Mouse (Mus musculus): ENCODE measurements around the gene Mrpl19. TPM values are rescaled to one million over a fixed set of nuclear protein-coding genes. Genes with fewer than 3 reads are reported as not detected.

Gene Mrpl19
- polyA plus RNA-seq (2015; fragmentation: Nextera tagmentation; extraction: Ambion mirVana) = 56.1 and 57.8 TPM in 2 replicates

DNA sequence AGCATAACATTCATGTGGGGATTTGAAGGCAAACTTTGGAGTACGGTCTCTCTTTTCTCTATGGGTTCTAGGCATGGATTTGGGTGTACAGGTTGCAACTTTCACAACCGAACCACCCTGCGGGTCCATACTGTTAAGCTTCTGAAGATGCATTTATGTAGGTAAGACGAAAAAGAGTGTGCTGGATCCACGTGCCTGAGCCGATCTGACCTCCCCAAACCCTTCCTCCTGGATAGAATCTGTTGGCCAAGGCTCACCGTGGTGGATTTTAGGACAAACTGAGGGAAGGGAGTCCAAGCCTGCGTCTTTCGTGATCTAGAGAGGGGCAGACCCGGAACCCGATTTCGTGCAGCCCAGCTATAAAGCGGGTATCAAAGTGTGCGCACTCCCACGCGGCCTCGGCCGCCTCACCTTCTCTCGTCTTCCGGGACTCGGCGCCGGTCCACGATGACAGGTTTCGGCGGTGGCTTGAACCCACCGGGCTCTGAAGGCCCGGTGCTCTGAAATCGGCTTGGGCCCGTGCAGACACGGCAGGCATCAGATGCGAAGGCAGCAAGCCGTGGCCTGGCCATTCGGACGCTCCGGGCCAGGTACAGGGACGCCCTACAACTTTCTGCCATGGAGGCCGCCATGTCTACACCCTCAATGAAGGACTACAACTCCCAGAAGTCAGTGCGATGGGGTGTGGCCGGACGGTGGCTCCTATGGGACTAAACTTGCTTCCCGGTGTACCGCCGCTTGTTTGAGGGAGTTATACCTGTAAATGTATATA lies at the start of gene Mrpl19:
Mrpl19 (minus strand) TSS at position 663 of the 772 bp plus-strand sequence.
- Histone ChIP-seq H3K36me3 (peaks cover 36% of the 10 kb centered on the region), H3K4me2 (peak within 1 kb of the TSS; percentile 68), H3K27me3 (no peaks in the 10 kb centered on the region), H3K4me3 (replicated peaks) (peak within 1 kb of the TSS; percentile 94), H3K9ac (peak within 1 kb of the TSS; percentile 63), H3K9me3 (replicated peaks) (no peaks in the 10 kb centered on the region), H3K27ac (0 out of 2 replicates have a peak within 1 kb of the TSS, but pooled peaks have one; percentile 32), H3K4me1 (peaks cover 9% of the 10 kb centered on the region)
- peak; percentile 98 for ATAC-seq (replicated peaks; ENCODE audit: low FRiP score)
- WGBS = under 1% methylated on average over 44 of the region's 44 CpGs

GRCm38 (mm10) chr6:82012392-82012791 lies 46.6 kb upstream of the Mrpl19 start:
- no peaks in the 10 kb centered on the region for H3K9me3 ChIP-seq (replicated peaks)
- H3K4me2 ChIP-seq = no peak overlapping the region
- no peak overlapping the region for H3K4me3 ChIP-seq (replicated peaks)
- H3K36me3 ChIP-seq = no peaks in the 10 kb centered on the region
- H3K4me1 ChIP-seq = no peaks in the 10 kb centered on the region
- no peak overlapping the region for H3K9ac ChIP-seq
- 71% methylated on average over 1 of the region's 1 CpGs for WGBS
- no peak for ATAC-seq (replicated peaks; ENCODE audit: low FRiP score)
- no peak overlapping the region for H3K27ac ChIP-seq
- no peaks in the 10 kb centered on the region for H3K27me3 ChIP-seq

- peak overlapping the region; percentile 4; the same call in 1 of the 2 replicates for H3K9ac ChIP-seq
- no peaks in the 10 kb centered on the region for H3K9me3 ChIP-seq (replicated peaks)
- no peaks in the 10 kb centered on the region for H3K36me3 ChIP-seq
- peak overlapping the region; percentile 34; the same call in 1 of the 2 replicates for H3K27ac ChIP-seq
- H3K27me3 ChIP-seq = no peaks in the 10 kb centered on the region
- H3K4me2 ChIP-seq = peak overlapping the region; percentile 26; the same call in 1 of the 2 replicates
- 30% methylated on average over 20 of the region's 20 CpGs for WGBS
- no peak overlapping the region for H3K4me3 ChIP-seq (replicated peaks)
- peak; percentile 55; the same call in 1 of the 2 replicates for ATAC-seq (replicated peaks; ENCODE audit: low FRiP score)
- H3K4me1 ChIP-seq = peaks cover 34% of the 10 kb centered on the region
Observed at GRCm38 (mm10) chr6:81990049-81990810, 24.5 kb upstream of the Mrpl19 start.

GRCm38 (mm10) chr6:81988341-81988740 lies 22.6 kb upstream of the Mrpl19 start:
- peaks cover 34% of the 10 kb centered on the region for H3K4me1 ChIP-seq
- no peak overlapping the region for H3K9ac ChIP-seq
- peak overlapping the region; percentile 80 for H3K27ac ChIP-seq
- no peaks in the 10 kb centered on the region for H3K36me3 ChIP-seq
- WGBS = 90% methylated on average over 5 of the region's 5 CpGs
- no peaks in the 10 kb centered on the region for H3K27me3 ChIP-seq
- no peak overlapping the region for H3K4me3 ChIP-seq (replicated peaks)
- no peak overlapping the region for H3K4me2 ChIP-seq
- H3K9me3 ChIP-seq (replicated peaks) = no peaks in the 10 kb centered on the region
- no peak for ATAC-seq (replicated peaks; ENCODE audit: low FRiP score)

GRCm38 (mm10) chr6:81987580-81987979 lies 21.8 kb upstream of the Mrpl19 start:
- H3K36me3 ChIP-seq = no peaks in the 10 kb centered on the region
- no peaks in the 10 kb centered on the region for H3K9me3 ChIP-seq (replicated peaks)
- no peaks in the 10 kb centered on the region for H3K27me3 ChIP-seq
- H3K4me3 ChIP-seq (replicated peaks) = no peak overlapping the region
- peak overlapping the region; percentile 80 for H3K27ac ChIP-seq
- ATAC-seq (replicated peaks; ENCODE audit: low FRiP score) = peak; percentile 1; the same call in 1 of the 2 replicates
- no peak overlapping the region for H3K4me2 ChIP-seq
- H3K9ac ChIP-seq = no peak overlapping the region
- 38% methylated on average over 3 of the region's 3 CpGs for WGBS
- H3K4me1 ChIP-seq = peaks cover 34% of the 10 kb centered on the region

GRCm38 (mm10) chr6:81987010-81987409 lies 21.3 kb upstream of the Mrpl19 start:
- Histone ChIP-seq H3K27ac (peak overlapping the region; percentile 80), H3K4me2 (no peak overlapping the region), H3K9me3 (replicated peaks) (0 out of 2 replicates have a peak, but pooled peaks cover 3% of the 10 kb centered on the region), H3K9ac (no peak overlapping the region), H3K4me3 (replicated peaks) (no peak overlapping the region), H3K4me1 (peaks cover 34% of the 10 kb centered on the region), H3K36me3 (no peaks in the 10 kb centered on the region), H3K27me3 (no peaks in the 10 kb centered on the region)
- peak; percentile 68 for ATAC-seq (replicated peaks; ENCODE audit: low FRiP score)
- WGBS = 1% methylated on average over 9 of the region's 9 CpGs

GRCm38 (mm10) chr6:81986599-81986998 lies 20.8 kb upstream of the Mrpl19 start:
- Histone ChIP-seq H3K4me1 (peaks cover 34% of the 10 kb centered on the region), H3K36me3 (no peaks in the 10 kb centered on the region), H3K4me2 (no peak overlapping the region), H3K9me3 (replicated peaks) (0 out of 2 replicates have a peak, but pooled peaks cover 3% of the 10 kb centered on the region), H3K4me3 (replicated peaks) (no peak overlapping the region), H3K27me3 (no peaks in the 10 kb centered on the region), H3K9ac (no peak overlapping the region), H3K27ac (peak overlapping the region; percentile 80; the same call in 1 of the 2 replicates)
- peak; percentile 4; the same call in 1 of the 2 replicates for ATAC-seq (replicated peaks; ENCODE audit: low FRiP score)
- 37% methylated on average over 5 of the region's 5 CpGs for WGBS

DNA sequence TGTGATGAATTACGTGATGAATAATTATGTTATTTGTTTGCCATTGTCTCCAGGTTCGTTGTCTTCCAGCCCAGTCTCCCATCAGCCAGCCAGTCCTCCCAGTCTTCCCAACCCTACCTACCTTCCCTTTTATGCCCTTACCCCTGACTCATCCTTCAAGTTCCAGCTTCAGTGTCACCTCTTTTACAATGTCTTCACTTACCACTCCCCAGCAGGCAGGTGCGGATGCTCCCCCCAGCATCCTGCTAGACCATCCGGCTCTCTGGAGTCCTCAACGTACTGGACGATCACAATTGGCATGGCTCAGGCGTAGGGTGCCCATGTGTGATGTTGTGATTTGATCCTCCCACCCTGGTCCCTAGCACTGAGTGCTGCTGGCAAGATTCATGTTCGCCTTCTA lies 20.4 kb upstream of the Mrpl19 start:
- H3K4me3 ChIP-seq (replicated peaks) = no peak overlapping the region
- WGBS = 88% methylated on average over 8 of the region's 8 CpGs
- H3K36me3 ChIP-seq = no peaks in the 10 kb centered on the region
- H3K27ac ChIP-seq = no peak overlapping the region
- H3K4me2 ChIP-seq = no peak overlapping the region
- no peak for ATAC-seq (replicated peaks; ENCODE audit: low FRiP score)
- no peak overlapping the region for H3K9ac ChIP-seq
- H3K27me3 ChIP-seq = no peaks in the 10 kb centered on the region
- H3K4me1 ChIP-seq = peaks cover 34% of the 10 kb centered on the region
- 0 out of 2 replicates have a peak, but pooled peaks cover 3% of the 10 kb centered on the region for H3K9me3 ChIP-seq (replicated peaks)

GRCm38 (mm10) chr6:81979286-81979685 lies 13.5 kb upstream of the Mrpl19 start:
- H3K27ac ChIP-seq = no peak overlapping the region
- H3K9ac ChIP-seq = no peak overlapping the region
- no peaks in the 10 kb centered on the region for H3K4me1 ChIP-seq
- no peak overlapping the region for H3K4me3 ChIP-seq (replicated peaks)
- 0 out of 2 replicates have a peak, but pooled peaks cover 3% of the 10 kb centered on the region for H3K9me3 ChIP-seq (replicated peaks)
- 87% methylated on average over 4 of the region's 4 CpGs for WGBS
- no peaks in the 10 kb centered on the region for H3K36me3 ChIP-seq
- no peak overlapping the region for H3K4me2 ChIP-seq
- no peaks in the 10 kb centered on the region for H3K27me3 ChIP-seq
- no peak for ATAC-seq (replicated peaks; ENCODE audit: low FRiP score)

- Histone ChIP-seq H3K27ac (no peak overlapping the region), H3K9me3 (replicated peaks) (no peaks in the 10 kb centered on the region), H3K4me2 (no peak overlapping the region), H3K4me1 (no peaks in the 10 kb centered on the region), H3K27me3 (no peaks in the 10 kb centered on the region), H3K9ac (no peak overlapping the region), H3K4me3 (replicated peaks) (no peak overlapping the region), H3K36me3 (no peaks in the 10 kb centered on the region)
- 38% methylated on average over 7 of the region's 7 CpGs for WGBS
- ATAC-seq (replicated peaks; ENCODE audit: low FRiP score) = 0 out of 2 replicates have a peak, but pooled peaks have one; percentile 42
Observed at GRCm38 (mm10) chr6:81975971-81976621, 10.3 kb upstream of the Mrpl19 start.

- ATAC-seq (replicated peaks; ENCODE audit: low FRiP score) = peak; percentile 34; the same call in 1 of the 2 replicates
- WGBS = 56% methylated on average over 8 of the region's 8 CpGs
Observed at GRCm38 (mm10) chr6:81972595-81972994, 6.8 kb upstream of the Mrpl19 start.

More at GRCm38 (mm10) chr6:81972595-81972994, 6.8 kb upstream of the Mrpl19 start:
- Histone ChIP-seq H3K4me3 (replicated peaks) (no peak overlapping the region), H3K9me3 (replicated peaks) (no peaks in the 10 kb centered on the region), H3K4me2 (no peak overlapping the region), H3K27me3 (no peaks in the 10 kb centered on the region), H3K4me1 (no peaks in the 10 kb centered on the region), H3K9ac (no peak overlapping the region), H3K27ac (no peak overlapping the region), H3K36me3 (no peaks in the 10 kb centered on the region)
